ENCODE assay signal across 7 mouse cellular contexts in genomic region chr11:87737175-87737740, GRCm38 (mm10). TPM values are rescaled to one million over a fixed set of nuclear protein-coding genes. Genes with fewer than 3 reads are reported as not detected.
A peak's percentile ranks its signal among the peaks of the same experiment; 100 is the strongest.
DNase-seq lines count a peak whose midpoint lies in the region; ATAC-seq lines count a peak whose summit lies in the region.

Gene Supt4a, plus strand, starts transcription at chr11:87737552.

- peak within 1 kb of the TSS; percentile 92 for H3K4me2 ChIP-seq in intestine, embryonic 14.5 days (ENCODE audit: low read length)
- peak within 1 kb of the TSS; percentile 96 for H3K4me2 ChIP-seq in midbrain, embryonic 11.5 days

- peaks cover 29% of the 10 kb centered on the region for H3K36me3 ChIP-seq in intestine, embryonic 14.5 days (ENCODE audit: control insufficient read depth, insufficient read depth, low read length)
- no peaks in the 10 kb centered on the region for H3K36me3 ChIP-seq in midbrain, embryonic 11.5 days (ENCODE audit: control insufficient read depth, insufficient read depth, low read length)

- H3K9ac ChIP-seq in intestine, embryonic 14.5 days (ENCODE audit: low read length) = peak within 1 kb of the TSS; percentile 86
- H3K9ac ChIP-seq in midbrain, embryonic 11.5 days (ENCODE audit: low read length) = peak within 1 kb of the TSS; percentile 82

- peak within 1 kb of the TSS; percentile 87 for H3K27ac ChIP-seq in intestine, embryonic 14.5 days (ENCODE audit: low read depth)
- peak within 1 kb of the TSS; percentile 36; the same call in 1 of the 2 replicates for H3K27ac ChIP-seq in midbrain, embryonic 11.5 days (ENCODE audit: low read depth, low read length)

- intact Hi-C loops in left cerebral cortex, postnatal 36 days (cut with DNase I) = loop anchor here (2.0 kb wide), 2 partner anchors 28 to 74 kb away; partner anchors contain the start of gene Rnf43

- ATAC-seq in intestine, embryonic 14.5 days (replicated peaks; ENCODE audit: low FRiP score, low TSS enrichment, low read depth) = peak; percentile 93
- peak; percentile 93 for ATAC-seq in midbrain, embryonic 11.5 days (ENCODE audit: low FRiP score)

- H3K27me3 ChIP-seq in intestine, embryonic 14.5 days (replicated peaks; ENCODE audit: control insufficient read depth, insufficient read depth, low read length) = no peaks in the 10 kb centered on the region
- peaks cover 2% of the 10 kb centered on the region; the same call in 1 of the 2 replicates for H3K27me3 ChIP-seq in midbrain, embryonic 11.5 days (ENCODE audit: control insufficient read depth, insufficient read depth, low read length)

- no peaks in the 10 kb centered on the region for H3K9me3 ChIP-seq in intestine, embryonic 14.5 days (ENCODE audit: control insufficient read depth, low read length)
- H3K9me3 ChIP-seq in midbrain, embryonic 11.5 days (ENCODE audit: control insufficient read depth, low read length) = no peaks in the 10 kb centered on the region

- peak; percentile 98 for DNase-seq in adrenal gland, adult 2 months
- peak; percentile 100 for DNase-seq in embryo, embryonic 11 days
- peak; percentile 95 for DNase-seq in gastrocnemius, postnatal 25 days
- DNase-seq in intestine, embryonic 14.5 days (ENCODE audit: low spot score) = peak; percentile 97
- peak; percentile 91 to 95 for DNase-seq in left cerebral cortex, postnatal 36 days (ENCODE audit: low spot score in 2 of 2)
- peak; percentile 100 for DNase-seq in midbrain, embryonic 11.5 days (ENCODE audit: low spot score, missing footprints)
- DNase-seq in skeletal muscle tissue, adult 2 months (ENCODE audit: low read depth, low spot score) = peak; percentile 95

- under 1% methylated on average over 57 of the region's 57 CpGs for WGBS in intestine, embryonic 14.5 days
- under 1% methylated on average over 57 of the region's 57 CpGs for WGBS in midbrain, embryonic 11.5 days

- peak within 1 kb of the TSS; percentile 94 for H3K4me3 ChIP-seq in intestine, embryonic 14.5 days (ENCODE audit: low read depth, low read length)
- peak within 1 kb of the TSS; percentile 78 for H3K4me3 ChIP-seq in midbrain, embryonic 11.5 days (ENCODE audit: low read depth, low read length)

- H3K4me1 ChIP-seq in intestine, embryonic 14.5 days (replicated peaks; ENCODE audit: control insufficient read depth, insufficient read depth, low read length) = peaks cover 9% of the 10 kb centered on the region
- H3K4me1 ChIP-seq in midbrain, embryonic 11.5 days (ENCODE audit: control insufficient read depth, insufficient read depth, low read length) = peaks cover 19% of the 10 kb centered on the region

RNA-seq across cellular contexts. Expression of gene Supt4a, which starts in this region (rescaled TPM):
- total RNA-seq in adrenal gland, adult 2 months (2021) = 10 to 100 TPM; 43.3 to 74.3 TPM
- polyA plus RNA-seq in adrenal gland, adult 2 months (2012; rRNA removed) = 18.5 and 21.4 TPM in 2 replicates
- 10 to 100 TPM; 31.6 to 31.7 TPM for total RNA-seq in gastrocnemius, postnatal 25 days (2021)
- 146 and 151 TPM in 2 replicates for polyA plus RNA-seq in intestine, embryonic 14.5 days (2014; fragmentation: Nextera tagmentation; extraction: Ambion mirVana)
- total RNA-seq in left cerebral cortex, postnatal 36 days (2021) = 10 to 100 TPM; 67.7 to 83.3 TPM
- 148 and 163 TPM in 2 replicates for polyA plus RNA-seq in midbrain, embryonic 11.5 days (2014; fragmentation: Nextera tagmentation; extraction: Ambion mirVana)

Comparison
In these comparisons a context has a peak if more than half of its experiments do, and no peak if none do; other contexts are left out.
1. Peak in every context shown above with its lines: DNase-seq, ATAC-seq, H3K4me3 ChIP-seq and H3K27ac ChIP-seq.